Mouse (Mus musculus) heart, postnatal 10 days (tissue): ENCODE measurements around the gene Acadsb. TPM values are rescaled to one million over a fixed set of nuclear protein-coding genes. Genes with fewer than 3 reads are reported as not detected.
"Not testable (repeated sequence)": the region's sequence is repeated elsewhere in the genome, so short reads cannot be mapped to it uniquely, and the experiment has no call there.

Source experiments
- DNase-seq, 2 experiments: peaks; one replicate each; pipeline ENCODE4 v3.0.0; 2021
- intact Hi-C: fragments of 180-260 bp; cut with DNase I; formaldehyde crosslinking; loops from one replicate; pipeline ENCODE4 v1.15.1; 2025
- total RNA-seq, 2 experiments: library from RNA; stranded (reverse); gene quantifications; 2 replicates each; pipeline ENCODE4 v1.2.3; 2021

Gene Acadsb
- 10 to 100 TPM; 78.1 to 80.3 TPM for total RNA-seq

DNA sequence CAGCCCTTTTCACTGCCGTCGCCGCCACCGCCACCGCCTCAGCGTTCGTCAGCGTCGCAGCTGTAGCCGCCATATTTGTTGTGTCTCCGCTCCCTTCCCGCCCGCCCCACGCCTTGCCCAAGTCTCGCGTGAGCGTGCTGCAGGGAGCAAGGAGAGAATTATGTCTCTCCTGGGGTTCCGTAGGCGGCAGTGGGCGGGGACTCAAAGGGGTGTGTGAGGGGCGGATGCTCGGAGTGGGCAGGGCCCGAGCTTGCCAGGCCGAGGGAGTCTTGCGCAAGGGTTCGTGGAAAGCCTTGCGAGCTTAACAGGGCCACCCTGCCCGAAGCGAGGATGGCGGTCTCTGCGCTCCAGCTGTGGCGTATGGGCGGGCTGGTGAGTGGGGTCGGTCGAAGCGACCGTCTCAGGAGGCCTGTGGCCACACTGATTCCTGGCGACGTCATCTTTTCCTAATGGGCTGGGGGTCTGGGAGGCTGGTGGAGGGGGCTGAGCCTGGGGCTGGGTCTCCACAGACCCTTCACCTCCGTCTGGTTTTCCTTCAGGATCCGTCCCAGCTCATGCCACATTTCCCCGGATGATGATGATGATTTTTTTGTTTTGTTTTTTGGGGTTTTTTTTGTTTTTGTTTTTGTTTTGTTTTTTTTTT is at the start of gene Acadsb, which contains the start of gene Ikzf5:
Gene Acadsb, plus strand, starts transcription at position 186 of the 643 bp plus-strand sequence.
Gene Ikzf5, minus strand, starts transcription at position 106 of the 643 bp plus-strand sequence.
- intact Hi-C loops = loop anchor here (2.0 to 5.0 kb wide), 2 partner anchors 48 to 132 kb away; partner anchors contain the start of genes 2310057M21Rik and Hmx3
- DNase-seq = peak; percentile 99 to 100

DNA sequence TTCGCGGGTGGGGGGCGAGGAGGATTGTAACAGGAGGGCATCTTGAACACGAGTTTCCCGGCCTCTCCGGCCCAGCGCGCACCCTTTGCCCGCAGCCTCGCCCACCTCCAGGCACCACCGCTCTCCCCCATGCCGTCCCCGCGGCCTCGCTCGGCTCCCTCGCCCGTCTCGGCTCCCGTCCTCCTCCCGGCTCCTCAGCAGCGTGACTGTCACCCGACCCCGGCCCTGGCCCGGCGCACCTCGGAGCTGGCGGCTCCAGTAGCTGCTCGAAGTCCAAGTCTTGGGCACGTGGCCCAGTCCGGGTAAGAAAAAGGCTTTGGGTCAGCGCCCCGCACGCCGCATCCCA is 48.2 kb upstream of the Acadsb start:
- intact Hi-C loops = loop anchor here (2.0 to 5.0 kb wide), 2 partner anchors 49 to 195 kb away; partner anchors contain the start of genes Acadsb and Ikzf5

DNA sequence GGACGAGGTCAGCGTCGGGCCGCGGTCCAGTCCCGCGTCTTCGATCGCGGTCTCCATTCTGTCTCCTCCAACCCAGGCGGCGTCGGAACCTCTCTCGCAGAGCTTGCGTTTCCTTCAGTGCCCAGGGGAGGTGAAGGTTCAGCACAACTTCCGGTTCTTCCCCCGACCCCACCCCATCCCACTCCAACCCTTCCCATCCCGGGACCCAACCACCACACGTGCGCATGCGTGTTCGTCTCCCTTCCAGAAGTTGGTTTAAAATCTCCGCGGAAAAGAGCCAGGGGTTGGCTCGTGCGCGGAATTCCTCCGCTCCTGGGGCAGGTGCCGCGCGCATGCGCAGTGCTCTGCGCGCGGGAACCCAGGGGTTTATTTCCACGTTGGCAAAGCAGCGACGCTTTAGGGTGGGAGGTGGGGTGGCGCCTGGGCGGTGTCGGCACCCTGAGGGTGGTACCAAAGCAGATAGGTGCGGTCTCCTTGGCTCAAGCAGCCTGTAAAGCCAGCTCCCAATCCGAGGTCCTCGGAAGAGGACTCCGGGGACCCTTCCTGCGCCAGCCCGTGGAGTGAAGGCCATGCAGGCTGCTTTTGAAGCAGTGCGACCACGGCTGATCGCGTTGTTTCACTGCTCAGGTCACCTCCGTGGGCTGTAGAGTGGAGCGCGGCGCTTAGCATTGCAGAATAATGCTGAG is 47.6 kb upstream of the Acadsb start, which contains the start of gene 2310057M21Rik:
Gene 2310057M21Rik, minus strand, starts transcription at position 145 of the 686 bp plus-strand sequence.
- peak; percentile 95 to 97 for DNase-seq
- intact Hi-C loops = loop anchor here (2.0 to 5.0 kb wide), 2 partner anchors 48 to 195 kb away; partner anchors contain the start of genes Acadsb and Ikzf5

More for the DNA sequence above, 48.2 kb upstream of the Acadsb start:
- DNase-seq = no peak

DNA sequence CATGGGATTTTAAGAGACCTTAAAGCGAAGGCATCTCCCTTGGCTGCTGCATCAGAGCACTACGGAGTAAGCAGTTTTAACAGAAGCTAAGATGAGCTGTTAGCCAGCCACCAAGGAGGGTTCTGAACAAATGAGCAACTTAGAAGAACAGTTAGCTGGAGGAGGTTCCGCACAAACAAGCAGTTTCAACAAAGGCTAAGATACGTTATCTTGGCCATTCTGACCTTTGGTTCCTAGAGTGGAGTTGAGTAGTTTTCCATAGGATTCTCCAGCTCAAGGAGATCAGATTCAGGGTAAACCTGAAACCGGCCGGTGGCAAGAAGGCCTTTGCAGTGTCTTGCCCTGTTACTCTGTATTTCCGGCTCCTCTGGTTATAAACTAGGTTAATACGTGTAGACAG is 46.3 kb upstream of the Acadsb start:
- DNase-seq = no peak
- intact Hi-C loops = loop anchor here (5.0 kb wide), 1 partner anchor 193 kb away; no protein-coding TSS in a partner anchor

DNA sequence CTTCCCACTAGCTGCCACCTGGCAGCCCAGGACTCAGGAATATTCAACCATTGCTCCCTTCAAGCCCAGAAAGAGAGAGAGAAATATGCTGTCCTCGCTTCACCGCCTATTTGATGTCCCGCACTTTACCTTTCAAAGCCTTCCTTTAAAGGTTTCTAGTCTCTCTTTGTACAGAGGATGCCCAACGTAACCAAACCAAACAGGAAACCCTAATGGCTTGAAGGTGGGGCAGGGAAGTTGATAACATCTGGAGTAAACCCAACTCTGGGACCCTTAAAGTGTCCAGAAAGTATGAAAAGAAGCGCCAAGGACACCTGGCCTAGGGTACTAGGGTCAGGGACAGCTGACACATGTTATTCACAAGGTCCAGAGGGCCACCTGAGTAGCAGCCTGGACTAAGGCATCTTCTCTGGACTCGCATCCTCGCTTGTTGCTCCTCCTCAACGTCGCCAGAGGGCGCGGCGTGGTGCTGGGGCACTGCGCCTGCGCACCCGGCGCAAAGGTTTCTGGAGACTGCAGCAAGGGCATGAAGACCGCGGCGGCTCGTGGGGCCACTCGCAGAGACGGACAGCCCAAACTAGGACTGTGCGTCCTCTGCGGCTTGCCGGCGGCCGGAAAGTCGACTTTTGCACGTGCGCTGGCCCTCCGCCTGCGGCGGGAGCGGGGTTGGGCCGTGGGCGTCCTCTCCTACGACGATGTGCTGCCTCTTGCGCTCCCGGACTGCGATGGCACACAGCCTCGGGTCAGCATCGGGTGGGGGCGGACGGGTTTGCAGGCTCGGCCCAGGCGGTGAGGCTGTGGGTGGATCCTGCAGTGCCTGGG is 39.5 kb upstream of the Acadsb start, which contains the start of gene Pstk:
Gene Pstk, plus strand, starts transcription at position 494 of the 822 bp plus-strand sequence.
- DNase-seq = peak; percentile 94
- intact Hi-C loops = no loop called here

DNA sequence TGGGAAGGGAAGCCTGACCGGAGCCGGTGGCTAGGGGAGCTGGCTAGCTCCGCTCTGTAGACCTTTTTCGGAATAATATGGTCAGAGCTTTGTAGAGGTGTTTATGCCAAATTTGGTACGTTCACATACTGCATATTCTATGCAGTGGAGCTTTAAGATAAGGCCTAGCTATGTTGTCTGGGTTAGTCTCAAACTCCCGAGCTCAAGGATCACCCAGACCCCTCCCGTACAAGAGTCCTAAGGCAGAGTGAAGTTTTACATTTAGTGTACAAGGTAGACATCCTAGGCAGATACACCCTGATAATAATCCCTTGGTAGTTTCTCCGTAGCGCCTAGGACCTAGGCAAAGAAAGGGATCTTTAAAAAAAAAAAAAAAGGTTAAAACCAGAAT is 38.9 kb upstream of the Acadsb start:
- intact Hi-C loops = no loop called here
- no peak for DNase-seq

DNA sequence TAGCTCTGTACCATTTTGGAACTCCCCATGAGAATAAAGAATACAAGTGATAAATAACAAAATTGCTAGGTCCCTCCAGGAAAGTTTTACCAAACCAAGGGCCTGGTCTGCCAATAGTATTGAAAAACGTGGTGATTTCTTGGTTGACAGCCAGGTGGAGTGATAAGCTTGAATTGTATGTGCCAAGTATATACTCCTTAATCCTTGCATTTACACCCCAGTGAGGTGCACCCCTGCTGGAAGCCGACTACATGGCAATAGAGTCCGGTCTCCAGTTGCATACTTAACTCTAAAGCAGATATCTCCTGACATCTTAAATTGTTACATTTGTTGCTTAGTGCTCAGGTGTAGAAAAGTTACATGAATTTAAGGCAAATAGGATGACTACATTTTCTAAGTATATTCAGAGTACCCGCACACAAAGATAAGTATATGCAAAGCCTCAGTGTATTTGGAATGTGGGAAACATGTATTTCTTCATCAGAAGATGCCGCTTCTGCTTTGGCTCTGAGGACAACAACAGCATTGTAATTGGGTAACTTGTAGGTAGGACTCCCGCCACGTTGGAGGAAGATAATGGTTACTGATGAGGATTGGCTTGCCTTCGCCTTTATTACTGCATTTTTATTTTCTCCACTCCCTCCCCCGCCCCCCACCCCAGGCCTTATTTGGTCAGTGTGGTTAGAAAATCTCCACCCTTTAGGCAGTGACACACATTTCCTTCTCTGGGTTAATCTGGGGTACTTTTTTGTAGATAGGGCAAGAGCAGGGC is 38.3 kb upstream of the Acadsb start:
- intact Hi-C loops = no loop called here
- no peak for DNase-seq

DNA sequence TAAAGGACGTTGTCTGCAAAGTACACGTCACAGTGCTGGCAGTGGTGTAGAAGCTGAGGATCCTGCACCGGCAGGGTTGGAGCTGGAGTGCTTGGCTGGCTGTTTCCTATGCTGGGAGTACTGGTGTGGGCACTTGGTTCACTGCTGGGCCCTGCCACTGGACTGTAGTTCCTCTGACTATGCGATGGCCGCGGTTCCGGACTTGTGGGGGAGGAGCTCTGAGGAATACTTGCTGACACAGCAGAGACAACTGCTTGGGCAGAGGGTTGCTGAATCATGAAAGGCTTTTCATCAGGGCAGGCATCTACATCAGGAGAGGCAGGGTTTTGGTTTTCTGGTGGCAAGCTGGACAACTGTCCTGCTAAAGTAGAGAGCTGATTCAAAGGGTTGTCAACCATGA is 18.6 kb upstream of the Acadsb start:
- intact Hi-C loops, DNase-seq: not testable (repeated sequence)

DNA sequence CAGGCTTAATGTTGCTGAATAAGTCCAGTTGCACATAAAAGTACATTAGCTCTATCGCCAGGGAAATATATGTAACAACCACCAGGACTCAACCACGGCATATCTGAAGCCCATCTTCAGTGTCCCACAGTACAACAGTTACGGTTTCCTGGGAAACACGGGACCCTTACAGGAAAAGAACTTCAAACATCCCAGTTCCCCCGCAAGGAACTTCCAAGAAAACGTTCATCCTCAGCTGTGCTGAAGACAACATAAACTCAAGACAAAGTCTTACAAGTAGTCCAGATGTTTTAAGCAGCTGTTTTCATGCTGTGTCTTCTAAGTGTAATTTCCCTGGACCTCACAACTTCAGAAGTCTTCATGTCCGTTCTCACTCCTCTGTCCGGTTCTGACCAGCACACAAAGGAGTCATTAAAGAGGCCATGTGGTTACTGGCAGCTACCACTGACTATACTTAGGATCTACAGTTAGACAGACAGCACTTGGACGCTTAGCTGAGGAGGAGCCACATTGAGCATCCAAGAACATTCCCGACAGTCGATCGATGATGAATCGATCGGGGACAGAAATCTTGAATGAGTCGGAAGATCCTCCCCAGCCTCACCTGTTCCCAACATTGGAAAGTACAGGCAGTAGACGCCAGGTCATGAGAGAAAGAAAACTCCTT is 947 bp upstream of the Acadsb start:
- intact Hi-C loops = loop anchor here (5.0 kb wide), 1 partner anchor 148 kb away; no protein-coding TSS in a partner anchor
- peak in 1 of 2 experiments; percentile 16 for DNase-seq

DNA sequence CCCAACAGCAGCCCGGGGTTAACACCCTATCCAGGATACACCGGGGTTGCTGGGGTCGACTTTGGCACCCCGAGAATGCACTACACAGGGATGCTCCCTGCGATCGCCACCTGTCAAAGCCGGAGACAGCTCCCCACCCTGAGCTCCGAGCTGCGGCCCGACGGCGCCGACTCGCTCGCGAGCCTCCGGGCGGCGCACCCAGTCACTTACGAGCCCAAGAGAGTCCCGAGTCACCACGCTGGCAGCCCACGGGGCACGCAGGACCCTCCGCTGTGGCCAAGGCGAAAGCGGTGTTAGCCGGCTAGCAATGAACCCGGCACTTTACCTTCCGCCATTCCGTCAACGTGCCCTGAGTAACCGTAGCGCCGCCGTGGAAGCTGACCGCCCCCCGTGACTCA is 414 bp upstream of the Acadsb start:
- intact Hi-C loops = loop anchor here (2.0 to 5.0 kb wide), 3 partner anchors 47 to 147 kb away; partner anchors contain the start of genes 2310057M21Rik and Hmx3

DNA sequence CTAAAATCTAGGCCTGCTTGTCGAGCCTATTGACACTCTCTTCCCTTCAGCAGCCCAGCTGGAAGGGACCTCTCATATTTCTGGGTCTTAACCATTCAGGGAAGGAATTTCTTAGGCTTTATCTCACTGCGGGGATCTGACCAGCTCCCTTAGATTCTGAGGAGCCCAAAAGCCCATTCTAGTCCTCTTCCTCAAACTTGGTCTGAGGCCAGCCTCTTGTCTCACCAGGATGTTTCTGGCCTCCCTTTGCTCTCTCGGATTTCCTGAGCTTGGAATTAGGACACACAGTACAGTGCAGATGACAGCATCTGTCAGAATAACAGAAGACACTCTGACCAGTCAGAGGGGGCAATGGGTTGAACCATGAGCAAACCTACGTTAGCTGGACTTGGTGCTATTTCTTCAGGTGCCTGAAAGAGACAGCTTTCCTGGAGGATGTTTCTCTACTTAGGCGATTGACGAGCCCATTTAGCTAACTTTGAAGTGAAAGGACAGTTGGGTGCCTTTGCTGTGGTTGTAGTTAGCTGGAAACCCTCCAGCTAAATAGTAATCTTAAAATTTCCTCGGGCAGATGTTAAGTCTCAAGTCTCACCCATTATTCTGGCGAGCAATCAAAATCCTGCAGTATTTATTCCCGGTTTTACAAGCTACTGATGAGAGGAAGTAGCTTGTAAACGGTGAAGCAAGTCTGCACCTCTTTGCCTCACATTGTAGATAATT is 980 bp downstream of the Acadsb start:
- intact Hi-C loops = loop anchor here (2.0 to 5.0 kb wide), 2 partner anchors 49 to 131 kb away; partner anchors contain the start of genes 2310057M21Rik and Hmx3
- peak; percentile 40 to 57 for DNase-seq

More for the DNA sequence above, 414 bp upstream of the Acadsb start:
- DNase-seq = no peak

DNA sequence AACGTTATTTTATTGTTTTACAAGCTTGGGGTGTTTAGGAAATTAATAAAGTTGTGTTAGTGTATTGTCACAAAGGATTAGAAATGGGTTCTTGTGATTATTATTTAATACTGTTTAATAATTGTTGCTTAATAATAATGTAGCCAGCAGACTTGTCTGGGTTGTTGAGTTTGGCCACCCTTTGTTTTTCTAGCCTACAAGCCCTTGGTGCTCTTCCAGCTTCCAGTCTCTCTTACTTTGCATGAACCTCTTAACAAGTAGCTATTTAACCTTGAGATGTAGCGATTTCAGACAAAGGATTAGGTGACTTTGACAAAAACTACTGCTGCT is 1.5 kb downstream of the Acadsb start:
- DNase-seq = no peak
- intact Hi-C loops = loop anchor here (2.0 to 5.0 kb wide), 2 partner anchors 49 to 130 kb away; partner anchors contain the start of genes 2310057M21Rik and Hmx3

DNA sequence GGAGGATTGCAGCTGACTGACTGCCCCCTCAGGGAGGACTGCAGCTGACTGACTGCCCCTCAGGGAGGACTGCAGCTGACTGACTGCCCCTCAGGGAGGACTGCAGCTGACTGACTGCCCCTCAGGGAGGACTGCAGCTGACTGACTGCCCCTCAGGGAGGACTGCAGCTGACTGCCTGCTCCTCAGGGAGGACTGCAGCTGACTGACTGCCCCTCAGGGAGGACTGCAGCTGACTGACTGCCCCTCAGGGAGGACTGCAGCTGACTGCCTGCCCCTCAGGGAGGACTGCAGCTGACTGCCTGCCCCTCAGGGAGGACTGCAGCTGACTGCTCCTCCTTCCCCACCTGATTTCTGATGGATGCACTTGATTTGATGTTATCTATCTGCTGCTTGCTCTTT is 6.3 kb downstream of the Acadsb start:
- intact Hi-C loops, DNase-seq: not testable (repeated sequence)

DNA sequence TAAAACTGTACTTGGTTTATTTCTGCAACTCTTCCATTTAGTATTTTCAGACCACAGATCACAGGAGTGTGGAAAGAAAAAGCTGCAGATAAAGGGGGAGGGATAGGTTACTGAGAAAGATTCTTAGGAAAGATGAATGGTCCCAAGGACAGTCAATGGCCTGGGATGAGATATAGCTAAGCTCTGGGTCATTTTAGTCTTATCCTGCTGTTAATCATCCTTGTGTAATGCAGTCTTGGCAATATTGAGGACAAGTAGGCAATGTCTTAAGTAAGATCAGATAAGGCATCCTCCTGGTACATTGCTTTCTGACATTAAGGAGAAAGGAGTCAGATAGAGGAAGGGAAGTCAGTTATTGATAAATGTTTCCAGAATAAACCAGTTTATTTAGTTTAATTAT is 7.2 kb downstream of the Acadsb start:
- intact Hi-C loops = no loop called here

DNA sequence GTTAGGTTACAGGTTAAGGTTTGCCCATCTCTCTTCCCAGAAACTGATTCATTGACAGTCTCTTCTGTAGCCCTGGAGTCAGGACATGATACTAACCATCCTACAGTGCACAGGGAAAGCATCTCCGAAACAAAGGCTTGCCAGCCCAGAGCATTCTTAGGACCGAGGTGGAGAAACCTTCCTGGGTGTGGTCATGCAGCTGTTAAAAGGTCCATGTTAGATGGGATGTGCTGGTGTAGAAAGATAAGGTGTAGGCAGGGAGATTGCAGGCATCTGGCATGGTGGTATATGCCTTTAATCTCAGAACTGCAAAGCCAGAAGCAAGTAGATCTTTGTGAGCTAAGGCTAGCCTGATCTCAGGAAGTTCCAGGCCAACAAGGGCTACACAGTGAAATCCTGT is 14.5 kb downstream of the Acadsb start:
- intact Hi-C loops = no loop called here
- no peak for DNase-seq

More for the DNA sequence above, 7.2 kb downstream of the Acadsb start:
- DNase-seq = no peak

DNA sequence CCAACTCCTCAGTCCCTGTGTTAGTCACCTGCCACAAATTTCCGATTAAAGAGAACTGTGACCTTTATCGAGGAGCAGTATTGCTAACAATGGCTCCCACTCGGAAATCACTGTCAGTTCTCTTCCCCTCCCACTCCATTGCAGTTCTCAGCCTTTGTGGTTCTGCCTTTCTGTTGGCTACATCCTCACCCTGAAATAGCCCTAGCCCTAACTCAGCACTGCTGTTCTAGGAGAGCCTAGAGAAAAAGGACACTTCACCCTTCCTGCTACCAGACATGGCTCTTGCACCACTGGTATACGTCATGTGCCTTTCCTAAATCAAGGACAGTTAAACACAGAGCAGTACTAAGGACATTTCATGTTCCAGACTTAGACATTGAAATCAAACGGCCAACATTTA is 16.9 kb downstream of the Acadsb start:
- no peak for DNase-seq
- intact Hi-C loops = no loop called here

DNA sequence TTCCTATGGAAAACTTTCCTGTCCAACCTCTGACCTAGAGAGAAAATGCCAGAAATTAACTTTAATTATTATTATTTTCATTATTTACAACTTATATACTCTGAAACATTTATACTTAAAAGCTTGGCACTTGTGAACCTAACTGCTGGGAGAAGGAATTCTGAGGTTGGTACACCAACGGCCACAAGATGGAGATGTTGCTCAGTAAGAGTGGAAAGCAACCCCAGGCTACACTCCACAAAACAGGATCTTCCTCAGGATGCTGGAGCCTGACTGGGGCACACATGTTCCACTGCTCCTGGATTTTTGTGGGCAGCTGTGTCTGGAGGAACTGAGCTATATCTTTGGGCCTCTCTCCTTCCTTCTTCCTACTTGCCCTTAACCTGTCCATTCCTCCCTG is 21.8 kb downstream of the Acadsb start:
- intact Hi-C loops = loop anchor here (1.0 to 5.0 kb wide), 3 partner anchors 105 to 780 kb away; no protein-coding TSS in a partner anchor
- DNase-seq = peak; percentile 53

DNA sequence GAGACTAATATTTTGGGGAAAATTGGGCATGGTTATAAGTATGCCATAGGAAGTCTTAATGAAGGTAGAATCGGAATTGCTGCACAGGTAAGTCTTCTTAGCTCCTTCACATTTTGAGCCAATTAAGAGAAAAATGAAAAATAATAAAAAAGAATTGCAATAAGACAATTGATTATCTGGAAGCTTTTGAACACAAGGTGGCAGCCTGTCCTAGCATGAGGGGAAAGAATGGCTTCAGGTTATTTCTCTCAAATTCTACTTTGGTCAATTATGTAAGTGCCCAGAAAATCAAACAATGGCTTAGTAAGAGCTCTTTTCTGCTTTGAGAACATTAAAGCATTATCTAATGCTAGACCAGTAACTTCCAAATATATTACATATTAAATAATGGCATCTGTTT is 23.9 kb downstream of the Acadsb start:
- intact Hi-C loops = loop anchor here (5.0 kb wide), 2 partner anchors 103 to 778 kb away; no protein-coding TSS in a partner anchor
- DNase-seq = no peak
